Mouse (Mus musculus) kidney, adult 2 months (tissue): ENCODE results near the gene Tln1. TPM values are rescaled to one million over a fixed set of nuclear protein-coding genes. Genes with fewer than 3 reads are reported as not detected.

Source experiments
- DNase-seq: peaks from one replicate; pipeline ENCODE4 v3.0.0; 2021
- H3K27ac ChIP-seq: fragments of 200-500 bp; 2 replicates; pipeline ENCODE4 v1.5.1; 2012; ENCODE audit warnings: low read depth, low read length, control low read depth, inconsistent platforms; ENCODE audit not compliant: insufficient read depth
- H3K27me3 ChIP-seq: fragments of 200-500 bp; replicated peaks from 2 replicates; pipeline ENCODE4 v1.6.1; 2012; ENCODE audit warnings: mild to moderate bottlenecking, moderate library complexity, low read length, inconsistent platforms; ENCODE audit not compliant: control insufficient read depth, insufficient read depth
- H3K36me3 ChIP-seq: fragments of 200-500 bp; 2 replicates; pipeline ENCODE4 v1.6.1; 2012; ENCODE audit warnings: mild to moderate bottlenecking, moderate library complexity, low read length, inconsistent platforms; ENCODE audit not compliant: control insufficient read depth, insufficient read depth
- H3K4me1 ChIP-seq: fragments of 200-500 bp; 2 replicates; pipeline ENCODE4 v1.6.1; 2011; ENCODE audit warnings: low read length; ENCODE audit not compliant: control insufficient read depth, insufficient read depth
- H3K4me3 ChIP-seq: fragments of 200-500 bp; 2 replicates; pipeline ENCODE4 v1.5.1; 2011; ENCODE audit warnings: mild to moderate bottlenecking, low read depth, low read length, control low read depth; ENCODE audit not compliant: insufficient read depth
- CTCF ChIP-seq: fragments of 200-500 bp; conservative IDR thresholded peaks from 2 replicates; pipeline ENCODE4 v1.5.1; 2011; ENCODE audit warnings: low read depth, mild to moderate bottlenecking, control low read depth, low read length, moderate library complexity, mixed read lengths; ENCODE audit not compliant: insufficient read depth, insufficient read length
- POLR2A ChIP-seq: fragments of 200-500 bp; IDR thresholded peaks from one replicate; pipeline ENCODE4 v1.6.1; 2011; ENCODE audit warnings: low read depth, low read length, control low read depth
- WGBS: fragments of 180-500 bp; shearing (Covaris S2); methylation state at CpG from one replicate; pipeline ENCODE4 v1.1.7; 2018; 5-methylcytosine and 5-hydroxymethylcytosine counted together
- polyA plus RNA-seq: library from polyadenylated mRNA; depleted of rRNA; stranded (reverse); fragments of >200 nt; gene quantifications from 2 replicates; pipeline ENCODE4 v1.2.3, GENCODE M21; 2012

Tln1 gene
- polyA plus RNA-seq, 1 experiment: 92.1 TPM

DNA sequence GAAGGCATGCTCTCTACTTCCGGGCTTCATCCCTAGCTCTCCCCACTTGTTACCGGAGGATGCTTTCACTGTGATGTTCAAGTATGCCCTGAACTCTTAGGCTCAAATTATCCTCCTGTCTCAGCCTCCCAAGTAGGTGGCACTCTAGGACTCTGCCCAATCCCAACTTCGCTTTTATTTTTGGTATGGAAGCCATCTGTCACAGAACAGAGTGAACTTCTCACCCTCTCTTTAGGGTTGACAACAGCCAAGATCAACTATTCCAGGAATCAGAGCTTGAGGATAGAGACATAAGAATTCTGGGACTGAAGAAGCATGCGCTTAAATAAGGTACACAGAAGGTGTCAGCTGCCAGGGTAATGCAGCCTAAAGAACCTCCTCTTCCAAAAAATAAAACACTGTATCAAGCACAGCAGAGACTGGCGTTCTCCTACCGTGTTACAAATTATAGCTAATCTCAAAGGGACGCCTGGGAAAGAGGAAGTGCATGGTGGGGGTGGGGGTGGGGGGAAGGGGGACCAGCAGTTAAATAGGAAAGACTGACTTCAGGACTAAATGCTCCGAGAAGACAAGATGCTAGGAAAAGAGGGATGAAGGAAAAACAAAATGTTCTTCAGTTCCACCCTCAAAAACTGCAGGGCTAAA, 14.9 kb upstream of the Tln1 start:
- WGBS: 34% methylated on average over 8 of the region's 8 CpGs
- no peak for DNase-seq
- no peak for TF ChIP-seq CTCF
- no peak for TF ChIP-seq POLR2A
- H3K4me1 ChIP-seq: peaks cover 5% of the 10 kb centered on the region; the same call in 1 of the 2 replicates
- H3K27ac ChIP-seq: no peak overlapping the region
- H3K4me3 ChIP-seq: peak overlapping the region; percentile 96
- H3K27me3 ChIP-seq: no peaks in the 10 kb centered on the region
- H3K36me3 ChIP-seq: 0 out of 2 replicates have a peak, but pooled peaks cover 1% of the 10 kb centered on the region

DNA sequence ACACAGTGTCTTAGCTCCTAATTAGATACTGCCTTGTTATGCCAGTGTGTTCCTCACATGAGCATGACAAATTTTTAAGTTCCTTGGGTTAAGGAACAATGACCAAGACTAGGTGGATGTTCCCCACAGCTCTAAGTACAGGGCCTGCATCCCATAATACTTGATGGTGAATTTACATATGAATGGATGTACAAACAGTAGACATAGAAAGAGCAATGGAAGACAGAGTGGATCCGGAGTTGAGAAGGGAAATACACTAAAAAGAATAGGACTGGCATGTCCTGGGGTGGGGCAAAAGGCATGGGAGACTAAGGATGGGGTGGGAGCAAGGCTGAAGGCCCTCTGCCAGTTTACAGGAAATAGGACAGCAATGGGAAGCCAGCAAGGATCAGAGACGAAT, 12.9 kb upstream of the Tln1 start:
- Histone ChIP-seq H3K4me3 (no peak overlapping the region), H3K27me3 (no peaks in the 10 kb centered on the region), H3K36me3 (no peaks in the 10 kb centered on the region; the same call in 1 of the 2 replicates), H3K27ac (no peak overlapping the region), H3K4me1 (peaks cover 5% of the 10 kb centered on the region; the same call in 1 of the 2 replicates)
- WGBS: 51% methylated on average over 2 of the region's 2 CpGs
- no peak for TF ChIP-seq CTCF
- no peak for DNase-seq

DNA sequence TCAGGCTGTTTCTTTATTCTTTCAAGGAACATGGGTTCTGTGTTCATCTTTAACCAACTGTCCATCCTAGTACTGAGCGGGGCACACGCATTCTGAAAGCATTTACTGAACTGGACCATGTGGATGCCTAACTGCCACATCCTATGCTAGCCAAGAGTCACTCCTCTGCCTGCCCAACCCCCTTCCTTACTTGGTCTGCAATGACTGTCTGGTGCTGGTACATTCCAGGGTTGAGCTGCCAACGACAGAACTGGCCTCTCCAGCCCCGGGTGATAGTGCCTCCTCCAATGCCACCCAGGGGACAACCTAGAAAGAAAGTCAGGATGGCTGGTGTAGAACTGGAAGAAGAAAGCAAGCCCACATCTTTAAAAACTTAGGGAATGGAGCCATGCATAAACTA, 11.1 kb upstream of the Tln1 start:
- no peak for DNase-seq
- H3K4me1 ChIP-seq: peaks cover 2% of the 10 kb centered on the region; the same call in 1 of the 2 replicates
- TF ChIP-seq POLR2A (no peak), CTCF (no peak)
- H3K4me3 ChIP-seq: no peak overlapping the region
- no peak overlapping the region for H3K27ac ChIP-seq
- H3K27me3 ChIP-seq: no peaks in the 10 kb centered on the region
- peaks cover 1% of the 10 kb centered on the region for H3K36me3 ChIP-seq
- 80% methylated on average over 4 of the region's 4 CpGs for WGBS

DNA sequence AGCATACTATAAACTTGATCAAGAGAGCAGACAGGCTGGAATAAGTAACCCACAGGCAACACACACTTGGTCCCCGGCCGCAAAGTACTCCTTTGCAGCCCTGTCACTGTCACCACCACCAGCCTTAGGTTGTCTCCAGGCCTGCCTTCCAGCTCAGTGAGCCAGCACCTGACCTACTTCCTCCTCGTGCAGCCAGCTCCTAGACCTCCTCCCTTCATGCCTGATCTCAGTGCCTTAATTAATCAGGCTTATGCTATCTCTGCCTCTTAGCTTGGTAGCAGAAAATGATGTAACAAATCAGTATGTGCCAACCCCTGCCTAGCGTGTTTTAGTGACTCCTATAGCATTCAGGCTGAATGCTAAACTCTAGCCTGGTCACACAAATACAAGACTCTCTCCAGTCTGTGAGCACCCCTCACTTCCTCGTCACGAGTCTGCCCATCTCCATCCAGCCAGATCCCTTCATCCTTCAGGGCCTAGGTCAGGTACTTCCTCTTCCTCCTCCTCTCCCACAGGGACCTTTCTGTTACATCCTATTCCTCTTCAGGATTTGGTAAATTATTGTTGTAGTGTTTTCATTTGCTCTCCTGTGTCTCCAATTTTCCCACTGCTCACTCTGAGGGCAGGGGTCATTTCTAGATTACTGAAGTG, 9.0 kb upstream of the Tln1 start:
- Histone ChIP-seq H3K4me1 (peaks cover 2% of the 10 kb centered on the region; the same call in 1 of the 2 replicates), H3K27me3 (no peaks in the 10 kb centered on the region), H3K27ac (no peak overlapping the region), H3K36me3 (peaks cover 3% of the 10 kb centered on the region), H3K4me3 (no peak overlapping the region)
- TF ChIP-seq CTCF: no peak
- TF ChIP-seq POLR2A: no peak
- WGBS: 71% methylated on average over 6 of the region's 6 CpGs
- no peak for DNase-seq

DNA sequence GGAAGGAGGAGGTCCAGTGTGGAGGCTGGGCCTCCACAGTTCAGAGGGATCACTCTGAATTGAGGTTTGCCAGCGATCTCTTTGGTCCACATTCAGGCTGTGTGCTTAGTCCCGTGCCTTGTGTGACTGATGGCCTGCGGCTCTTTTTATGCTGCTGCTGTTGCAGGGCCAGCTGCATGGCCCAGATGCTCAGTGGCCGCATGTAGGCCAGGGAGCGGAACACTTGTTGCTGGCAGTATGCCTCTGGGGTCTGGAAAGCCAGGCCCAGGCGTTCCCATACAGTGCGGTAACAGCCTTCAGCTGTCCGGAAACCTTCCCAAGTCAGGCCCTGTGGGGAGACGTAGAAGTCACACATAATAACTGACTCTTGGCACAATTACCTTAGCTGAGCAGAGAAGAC, 4.6 kb upstream of the Tln1 start:
- H3K4me3 ChIP-seq: no peak overlapping the region
- no peak for DNase-seq
- H3K36me3 ChIP-seq: peaks cover 3% of the 10 kb centered on the region
- H3K27ac ChIP-seq: no peak overlapping the region
- WGBS: 90% methylated on average over 9 of the region's 9 CpGs
- TF ChIP-seq POLR2A: no peak
- TF ChIP-seq CTCF: no peak
- peaks cover 5% of the 10 kb centered on the region; the same call in 1 of the 2 replicates for H3K4me1 ChIP-seq
- H3K27me3 ChIP-seq: no peaks in the 10 kb centered on the region

DNA sequence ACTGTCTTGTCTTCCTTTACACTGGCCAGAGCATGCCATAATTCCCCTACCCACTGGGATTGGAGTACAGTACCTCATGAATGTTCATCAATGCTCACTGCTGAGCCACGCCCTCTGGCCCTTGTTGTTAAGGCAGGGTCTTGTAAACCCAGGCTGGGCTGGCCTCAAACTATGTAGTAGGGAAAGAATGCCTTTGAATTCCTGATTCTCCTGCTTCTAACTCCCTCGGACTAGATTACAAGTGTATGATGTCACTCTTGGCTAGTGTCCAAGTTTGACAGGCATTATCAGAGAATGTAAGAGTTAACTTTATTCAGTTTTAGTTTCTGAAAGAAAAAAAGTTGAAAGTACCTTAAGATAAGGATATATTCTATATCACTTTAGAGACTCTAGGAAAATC, 1.7 kb upstream of the Tln1 start:
- Histone ChIP-seq H3K4me1 (peaks cover 15% of the 10 kb centered on the region), H3K27ac (no peak overlapping the region), H3K27me3 (no peaks in the 10 kb centered on the region), H3K36me3 (peaks cover 3% of the 10 kb centered on the region), H3K4me3 (no peak overlapping the region)
- no peak for DNase-seq
- WGBS: 40% methylated on average over 2 of the region's 2 CpGs
- TF ChIP-seq POLR2A: no peak
- no peak for TF ChIP-seq CTCF

DNA sequence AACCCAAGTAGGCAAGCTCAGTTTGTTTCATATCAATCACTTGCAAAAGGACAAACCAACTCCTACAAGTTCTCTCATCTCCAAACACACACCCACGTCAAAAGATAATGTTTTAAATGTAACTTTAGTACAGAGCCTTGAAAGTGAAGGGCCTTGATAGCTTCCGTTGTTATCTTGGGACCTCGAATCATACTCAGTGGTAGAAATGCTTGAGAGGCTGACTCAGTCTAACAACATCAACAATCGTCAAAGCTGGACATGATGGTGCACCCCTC, 1.0 kb upstream of the Tln1 start:
- TF ChIP-seq CTCF (no peak), POLR2A (no peak)
- WGBS: 46% methylated on average over 4 of the region's 4 CpGs
- Histone ChIP-seq H3K27ac (no peak overlapping the region), H3K4me1 (peaks cover 20% of the 10 kb centered on the region), H3K27me3 (no peaks in the 10 kb centered on the region), H3K36me3 (peaks cover 2% of the 10 kb centered on the region; the same call in 1 of the 2 replicates), H3K4me3 (no peak overlapping the region)
- DNase-seq: no peak
